Mouse (Mus musculus): ENCODE results near the gene Tmco2. TPM values are rescaled to one million over a fixed set of nuclear protein-coding genes. Genes with fewer than 3 reads are reported as not detected.
"Not testable (repeated sequence)": the region's sequence is repeated elsewhere in the genome, so short reads cannot be mapped to it uniquely, and the experiment has no call there.

Tmco2 gene
- polyA plus RNA-seq, 1 experiment from 2014 or later, result not detected

GRCm38 (mm10) chr4:121074250-121074649 lies 34.8 kb downstream of the Tmco2 start:
- no peaks in the 10 kb centered on the region for H3K9me3 ChIP-seq (ENCODE audit: control insufficient read depth, low read length)
- H3K36me3 ChIP-seq (ENCODE audit: control insufficient read depth, insufficient read depth, low read length), result peaks cover 63% of the 10 kb centered on the region
- WGBS, result 92% methylated on average over 4 of the region's 4 CpGs

DNA sequence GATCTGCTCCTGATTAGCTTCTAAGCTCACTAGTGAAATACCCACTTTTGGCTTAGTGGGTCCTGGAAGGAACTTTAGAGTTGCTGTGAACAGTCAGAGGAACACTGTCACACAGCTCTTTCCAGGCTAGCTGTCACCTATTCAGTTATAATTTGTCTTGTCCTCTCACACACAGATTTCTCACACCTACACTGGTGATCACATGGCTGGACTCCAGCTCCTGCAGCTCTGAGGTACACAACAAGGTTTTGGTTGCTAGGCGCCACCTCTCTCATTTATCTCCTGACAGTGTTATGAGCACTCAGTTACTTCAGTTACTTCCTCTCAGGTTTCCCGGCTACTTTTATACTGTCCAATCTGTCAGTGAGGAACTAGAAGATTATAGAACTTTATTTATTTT lies 43.7 kb downstream of the Tmco2 start:
- 89% methylated on average over 2 of the region's 2 CpGs for WGBS
- H3K4me2 ChIP-seq (ENCODE audit: low read depth, low read length), result no peak overlapping the region
- no peak for DNase-seq (ENCODE audit: low spot score)
- H3K27me3 ChIP-seq (replicated peaks; ENCODE audit: control insufficient read depth, insufficient read depth, low read length), result no peaks in the 10 kb centered on the region
- no peak for ATAC-seq (ENCODE audit: low read depth)
- H3K9ac ChIP-seq (ENCODE audit: low read depth, low read length), result no peak overlapping the region
- H3K4me3 ChIP-seq (ENCODE audit: low read depth, low read length), result no peak overlapping the region
- no peaks in the 10 kb centered on the region for H3K4me1 ChIP-seq (ENCODE audit: control insufficient read depth, insufficient read depth, low read length)
- no peaks in the 10 kb centered on the region for H3K9me3 ChIP-seq (ENCODE audit: control insufficient read depth, low read length)
- H3K36me3 ChIP-seq (ENCODE audit: control insufficient read depth, insufficient read depth, low read length), result peaks cover 60% of the 10 kb centered on the region
- no peak overlapping the region for H3K27ac ChIP-seq (replicated peaks; ENCODE audit: low read depth, low read length)

More at GRCm38 (mm10) chr4:121074250-121074649, 34.8 kb downstream of the Tmco2 start:
- H3K4me2 ChIP-seq (ENCODE audit: low read depth, low read length), result no peak overlapping the region
- DNase-seq (ENCODE audit: low spot score), result no peak
- no peak for ATAC-seq (ENCODE audit: low read depth)
- no peaks in the 10 kb centered on the region for H3K4me1 ChIP-seq (ENCODE audit: control insufficient read depth, insufficient read depth, low read length)
- no peak overlapping the region for H3K27ac ChIP-seq (replicated peaks; ENCODE audit: low read depth, low read length)
- H3K9ac ChIP-seq (ENCODE audit: low read depth, low read length), result no peak overlapping the region
- H3K4me3 ChIP-seq (ENCODE audit: low read depth, low read length), result no peak overlapping the region
- H3K27me3 ChIP-seq (replicated peaks; ENCODE audit: control insufficient read depth, insufficient read depth, low read length), result no peaks in the 10 kb centered on the region

DNA sequence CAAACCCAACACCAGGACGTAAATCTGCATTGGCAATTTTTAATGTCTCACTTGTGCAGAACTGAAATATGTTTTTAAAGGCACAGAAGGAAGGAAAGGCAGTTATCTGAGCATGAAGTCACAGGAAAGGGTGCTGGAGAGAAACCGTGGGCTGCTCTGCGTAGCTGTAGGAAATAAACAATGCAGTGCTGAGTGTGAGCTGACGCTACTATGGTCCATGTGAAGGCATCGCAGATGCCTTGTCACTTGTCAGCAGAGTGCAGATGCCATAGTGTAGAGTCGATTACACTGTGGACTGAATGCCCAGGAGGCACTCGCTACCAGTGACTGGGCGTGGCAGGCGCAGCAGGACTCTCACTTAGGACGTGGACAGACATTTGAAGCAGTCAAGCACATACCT lies 49.8 kb downstream of the Tmco2 start:
- H3K27ac ChIP-seq (replicated peaks; ENCODE audit: low read depth, low read length), result not testable (repeated sequence)

DNA sequence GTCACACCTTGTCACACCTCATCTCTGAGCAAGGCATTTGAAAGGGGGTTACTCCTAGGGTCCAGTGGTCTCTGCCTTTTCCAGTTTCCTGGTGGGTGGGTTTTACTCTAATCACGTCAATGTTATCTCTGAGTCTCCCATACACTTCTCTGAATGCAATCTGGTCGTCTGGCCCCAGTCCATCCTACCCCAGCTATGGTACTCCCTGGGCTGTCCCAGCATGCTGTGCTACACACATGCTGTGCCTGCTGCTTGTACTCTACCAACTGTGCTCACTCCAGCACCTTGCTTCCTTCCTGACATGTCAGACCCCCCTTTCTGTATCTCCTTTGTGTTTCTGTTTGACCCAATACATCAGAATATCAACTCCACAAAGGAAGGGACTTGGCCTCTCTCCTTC lies 52.0 kb downstream of the Tmco2 start:
- H3K9ac ChIP-seq (ENCODE audit: low read depth, low read length), result no peak overlapping the region
- no peaks in the 10 kb centered on the region for H3K9me3 ChIP-seq (ENCODE audit: control insufficient read depth, low read length)
- no peak overlapping the region for H3K4me3 ChIP-seq (ENCODE audit: low read depth, low read length)
- H3K27me3 ChIP-seq (replicated peaks; ENCODE audit: control insufficient read depth, insufficient read depth, low read length), result no peaks in the 10 kb centered on the region
- H3K27ac ChIP-seq (replicated peaks; ENCODE audit: low read depth, low read length), result no peak overlapping the region
- no peaks in the 10 kb centered on the region for H3K4me1 ChIP-seq (ENCODE audit: control insufficient read depth, insufficient read depth, low read length)
- H3K4me2 ChIP-seq (ENCODE audit: low read depth, low read length), result no peak overlapping the region
- DNase-seq (ENCODE audit: low spot score), result no peak
- peaks cover 41% of the 10 kb centered on the region for H3K36me3 ChIP-seq (ENCODE audit: control insufficient read depth, insufficient read depth, low read length)
- 65% methylated on average over 2 of the region's 2 CpGs for WGBS
- ATAC-seq (ENCODE audit: low read depth), result no peak

More for the DNA sequence above, 49.8 kb downstream of the Tmco2 start:
- H3K4me3 ChIP-seq (ENCODE audit: low read depth, low read length); H3K4me1 ChIP-seq (ENCODE audit: control insufficient read depth, insufficient read depth, low read length); H3K9ac ChIP-seq (ENCODE audit: low read depth, low read length); H3K27me3 ChIP-seq (replicated peaks; ENCODE audit: control insufficient read depth, insufficient read depth, low read length); H3K9me3 ChIP-seq (ENCODE audit: control insufficient read depth, low read length); ATAC-seq (ENCODE audit: low read depth); DNase-seq (ENCODE audit: low spot score); H3K4me2 ChIP-seq (ENCODE audit: low read depth, low read length): not testable (repeated sequence)
- 86% methylated on average over 8 of the region's 10 CpGs for WGBS
- peaks cover 38% of the 10 kb centered on the region for H3K36me3 ChIP-seq (ENCODE audit: control insufficient read depth, insufficient read depth, low read length)

- Histone ChIP-seq H3K4me1 (ENCODE audit: control insufficient read depth, insufficient read depth, low read length) (no peaks in the 10 kb centered on the region), H3K36me3 (ENCODE audit: control insufficient read depth, insufficient read depth, low read length) (peaks cover 36% of the 10 kb centered on the region), H3K4me2 (ENCODE audit: low read depth, low read length) (no peak overlapping the region), H3K27ac (replicated peaks; ENCODE audit: low read depth, low read length) (no peak overlapping the region), H3K9ac (ENCODE audit: low read depth, low read length) (no peak overlapping the region), H3K9me3 (ENCODE audit: control insufficient read depth, low read length) (no peaks in the 10 kb centered on the region), H3K27me3 (replicated peaks; ENCODE audit: control insufficient read depth, insufficient read depth, low read length) (no peaks in the 10 kb centered on the region), H3K4me3 (ENCODE audit: low read depth, low read length) (no peak overlapping the region)
- DNase-seq (ENCODE audit: low spot score), result no peak
- 53% methylated on average over 3 of the region's 3 CpGs for WGBS
- no peak for ATAC-seq (ENCODE audit: low read depth)
These were observed 52.7 kb downstream of the Tmco2 start for GRCm38 (mm10) chr4:121056342-121056741.

Other genes with a start within 250 kb of the Tmco2 start
- 16.7 and 22.2 TPM in 2 replicates for gene Exo5, start 184.2 kb downstream of the Tmco2 start, polyA plus RNA-seq (2014; fragmentation: Nextera tagmentation; extraction: Ambion mirVana)
- 6.1 and 6.6 TPM in 2 replicates for gene Zfp69, start 157.5 kb downstream of the Tmco2 start, polyA plus RNA-seq (2014; fragmentation: Nextera tagmentation; extraction: Ambion mirVana)
- gene Smap2, start 92.0 kb downstream of the Tmco2 start, polyA plus RNA-seq (2014; fragmentation: Nextera tagmentation; extraction: Ambion mirVana), result 18.4 and 19.2 TPM in 2 replicates
- 46.4 and 71.1 TPM in 2 replicates for gene Col9a2, start 69.8 kb downstream of the Tmco2 start, polyA plus RNA-seq (2014; fragmentation: Nextera tagmentation; extraction: Ambion mirVana)
- 23.9 and 25.9 TPM in 2 replicates for gene Zmpste24, start 11.0 kb downstream of the Tmco2 start, polyA plus RNA-seq (2014; fragmentation: Nextera tagmentation; extraction: Ambion mirVana)
- 18.6 and 20.3 TPM in 2 replicates for gene Rlf, start 105.9 kb upstream of the Tmco2 start, polyA plus RNA-seq (2014; fragmentation: Nextera tagmentation; extraction: Ambion mirVana)
- gene Gm12888, start 215.7 kb upstream of the Tmco2 start, polyA plus RNA-seq (2014; fragmentation: Nextera tagmentation; extraction: Ambion mirVana), result not detected in 2 replicates

All from embryonic facial prominence, embryonic 14.5 days (tissue).